Mouse (Mus musculus) testis, adult 2 months (tissue): ENCODE results near the gene Ralgapa2. TPM values are rescaled to one million over a fixed set of nuclear protein-coding genes. Genes with fewer than 3 reads are reported as not detected.
A peak's percentile ranks its signal among the peaks of the same experiment; 100 is the strongest.

ENCODE experiments used
- H3K27ac ChIP-seq: fragments of 200-500 bp; 2 replicates; pipeline ENCODE4 v1.5.1; 2012; ENCODE audit warnings: low read depth, low read length; ENCODE audit not compliant: control insufficient read depth, insufficient read depth
- H3K27me3 ChIP-seq: fragments of 200-500 bp; 2 replicates; pipeline ENCODE4 v1.6.1; 2012; ENCODE audit warnings: mild to moderate bottlenecking, low read length, moderate library complexity; ENCODE audit not compliant: control insufficient read depth, insufficient read depth
- H3K36me3 ChIP-seq: fragments of 200-500 bp; 2 replicates; pipeline ENCODE4 v1.6.1; 2012; ENCODE audit warnings: mild to moderate bottlenecking, low read length; ENCODE audit not compliant: control insufficient read depth, insufficient read depth
- H3K4me1 ChIP-seq: fragments of 200-500 bp; 2 replicates; pipeline ENCODE4 v1.6.1; 2012; ENCODE audit warnings: low read length; ENCODE audit not compliant: control insufficient read depth, insufficient read depth
- H3K4me3 ChIP-seq: fragments of 200-500 bp; 2 replicates; pipeline ENCODE4 v1.5.1; 2012; ENCODE audit warnings: low read depth, mild to moderate bottlenecking, low read length, moderate library complexity, mixed read lengths; ENCODE audit not compliant: control insufficient read depth
- CTCF ChIP-seq: fragments of 200-500 bp; IDR thresholded peaks from 2 replicates; pipeline ENCODE4 v1.5.1; 2012; ENCODE audit warnings: low read depth, mild to moderate bottlenecking, inconsistent platforms, low read length, moderate library complexity; ENCODE audit not compliant: control insufficient read depth, insufficient read depth, insufficient replicate concordance
- POLR2A ChIP-seq: fragments of 200-500 bp; IDR thresholded peaks from 2 replicates; pipeline ENCODE4 v1.6.1; 2012; ENCODE audit warnings: low read depth, mild to moderate bottlenecking, inconsistent platforms, low read length, moderate library complexity; ENCODE audit not compliant: control insufficient read depth
- polyA plus RNA-seq: library from polyadenylated mRNA; depleted of rRNA; stranded (reverse); fragments of >200 nt; gene quantifications from 2 replicates; pipeline ENCODE4 v1.2.3, GENCODE M21; 2012

The Ralgapa2 gene
- polyA plus RNA-seq, 1 experiment, result 8.8 TPM

DNA sequence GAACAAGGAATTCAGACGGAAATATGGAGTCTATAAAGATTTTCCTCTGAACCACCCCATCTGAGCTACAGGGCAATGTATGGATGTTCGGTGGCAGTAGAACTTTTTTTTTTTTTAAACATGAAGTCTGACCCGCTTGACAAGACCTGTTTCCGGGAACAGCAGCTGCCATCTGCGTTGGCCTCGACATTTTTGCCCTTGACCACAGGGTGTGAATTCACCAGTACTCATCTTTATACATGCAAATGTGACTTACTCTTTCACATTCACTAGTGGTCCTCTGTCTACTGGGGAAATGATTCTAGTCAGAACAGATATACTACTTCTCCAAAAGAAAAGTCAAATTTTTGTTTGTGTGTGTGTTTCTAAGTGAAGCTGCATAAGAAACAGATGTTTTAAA, 286.3 kb downstream of the Ralgapa2 start:
- H3K27me3 ChIP-seq, result peaks cover 4% of the 10 kb centered on the region
- no peak overlapping the region for H3K27ac ChIP-seq
- H3K36me3 ChIP-seq, result no peaks in the 10 kb centered on the region
- peaks cover 19% of the 10 kb centered on the region for H3K4me1 ChIP-seq
- no peak overlapping the region for H3K4me3 ChIP-seq
- TF ChIP-seq POLR2A, result no peak

DNA sequence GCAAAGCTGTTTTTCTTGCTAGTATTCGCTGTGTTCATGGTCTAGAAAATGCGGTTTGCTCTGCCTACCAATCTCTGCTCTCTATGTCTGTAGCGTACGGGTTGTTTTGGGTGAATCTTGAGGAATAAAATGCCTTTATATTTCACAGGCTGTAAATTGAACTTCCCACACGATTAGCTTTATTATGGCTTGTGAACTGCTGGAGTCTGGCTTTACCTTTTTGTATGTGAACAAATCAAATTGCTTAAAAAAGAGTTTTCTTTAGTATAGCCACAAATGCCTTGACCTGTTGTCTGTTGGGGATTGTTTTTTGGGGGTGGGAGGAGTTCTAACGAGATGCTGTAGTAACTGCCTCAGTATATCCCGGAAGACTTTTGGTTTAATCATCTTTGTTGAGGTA, 288.0 kb downstream of the Ralgapa2 start:
- H3K4me1 ChIP-seq, result peaks cover 26% of the 10 kb centered on the region
- H3K27ac ChIP-seq, result no peak overlapping the region

DNA sequence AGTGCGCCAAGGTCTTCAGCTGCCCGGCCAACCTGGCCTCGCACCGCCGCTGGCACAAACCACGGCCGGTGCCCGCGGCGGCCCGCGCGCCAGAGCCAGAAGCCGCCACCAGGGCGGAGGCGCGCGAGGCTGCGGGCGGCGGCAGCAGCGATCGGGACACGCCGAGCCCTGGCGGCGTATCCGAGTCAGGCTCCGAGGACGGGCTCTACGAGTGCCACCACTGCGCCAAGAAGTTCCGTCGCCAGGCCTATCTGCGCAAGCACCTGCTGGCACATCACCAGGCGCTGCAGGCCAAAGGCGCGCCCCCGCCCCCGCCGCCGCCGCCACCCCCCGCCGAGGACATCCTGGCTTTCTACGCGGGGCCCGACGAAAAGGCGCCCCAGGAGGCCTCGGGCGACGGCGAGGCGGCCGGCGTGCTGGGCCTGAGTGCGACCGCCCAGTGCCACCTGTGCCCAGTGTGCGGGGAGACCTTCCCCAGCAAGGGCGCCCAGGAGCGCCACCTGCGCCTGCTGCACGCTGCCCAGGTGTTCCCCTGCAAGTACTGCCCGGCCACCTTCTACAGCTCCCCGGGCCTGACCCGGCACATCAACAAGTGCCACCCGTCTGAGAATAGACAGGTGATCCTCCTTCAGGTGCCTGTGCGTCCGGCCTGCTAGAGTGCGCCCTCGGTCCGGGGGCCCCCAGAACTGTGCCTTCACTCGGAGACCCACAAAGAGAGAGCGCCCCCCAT, 288.8 kb downstream of the Ralgapa2 start:
- Histone ChIP-seq H3K27me3 (peaks cover 8% of the 10 kb centered on the region), H3K36me3 (no peaks in the 10 kb centered on the region), H3K27ac (no peak overlapping the region), H3K4me1 (peaks cover 31% of the 10 kb centered on the region), H3K4me3 (peak overlapping the region; percentile 72)
- TF ChIP-seq POLR2A (no peak), CTCF (no peak)

More for the DNA sequence above, 288.0 kb downstream of the Ralgapa2 start:
- Histone ChIP-seq H3K4me3 (no peak overlapping the region), H3K36me3 (no peaks in the 10 kb centered on the region), H3K27me3 (peaks cover 8% of the 10 kb centered on the region)
- TF ChIP-seq POLR2A (no peak), CTCF (no peak)

DNA sequence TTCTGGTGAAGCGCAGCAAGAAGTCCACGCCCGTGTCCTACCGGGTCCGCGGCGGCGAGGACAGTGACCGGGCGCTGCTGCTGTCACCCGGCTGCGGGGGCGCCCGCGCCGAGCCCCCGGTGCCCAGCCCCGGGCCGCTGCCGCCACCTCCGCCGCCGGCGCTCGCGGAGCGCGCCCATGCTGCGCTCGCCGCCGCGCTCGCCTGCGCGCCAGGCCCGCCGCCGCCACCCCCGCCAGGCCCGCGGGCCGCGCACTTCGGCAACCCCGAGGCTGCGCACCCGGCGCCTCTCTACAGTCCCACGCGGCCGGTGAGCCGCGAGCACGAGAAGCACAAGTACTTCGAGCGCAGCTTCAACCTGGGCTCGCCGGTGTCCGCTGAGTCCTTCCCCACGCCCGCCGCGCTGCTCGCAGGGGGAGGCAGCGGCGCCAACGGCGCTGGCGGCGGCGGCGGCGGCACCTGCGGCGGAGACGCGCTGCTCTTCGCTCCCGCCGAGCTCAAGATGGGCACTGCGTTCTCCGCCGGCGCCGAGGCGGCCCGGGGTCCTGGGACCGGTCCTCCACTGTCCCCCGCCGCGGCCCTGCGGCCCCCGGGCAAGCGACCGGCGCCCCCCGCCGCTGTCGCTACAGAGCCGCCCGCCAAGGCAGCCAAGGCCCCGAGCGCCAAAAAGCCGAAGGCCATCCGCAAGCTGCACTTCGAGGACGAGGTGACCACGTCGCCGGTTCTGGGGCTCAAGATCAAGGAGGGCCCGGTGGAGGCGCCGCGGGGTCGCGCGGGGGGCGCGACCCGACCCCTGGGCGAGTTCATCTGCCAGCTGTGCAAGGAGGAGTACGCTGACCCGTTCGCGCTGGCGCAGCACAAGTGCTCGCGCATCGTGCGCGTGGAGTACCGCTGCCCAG, 289.6 kb downstream of the Ralgapa2 start:
- peaks cover 8% of the 10 kb centered on the region for H3K27me3 ChIP-seq
- H3K4me1 ChIP-seq, result peaks cover 39% of the 10 kb centered on the region
- H3K36me3 ChIP-seq, result no peaks in the 10 kb centered on the region
- H3K27ac ChIP-seq, result no peak overlapping the region
- TF ChIP-seq CTCF (no peak), POLR2A (no peak)
- peak overlapping the region; percentile 72 for H3K4me3 ChIP-seq

DNA sequence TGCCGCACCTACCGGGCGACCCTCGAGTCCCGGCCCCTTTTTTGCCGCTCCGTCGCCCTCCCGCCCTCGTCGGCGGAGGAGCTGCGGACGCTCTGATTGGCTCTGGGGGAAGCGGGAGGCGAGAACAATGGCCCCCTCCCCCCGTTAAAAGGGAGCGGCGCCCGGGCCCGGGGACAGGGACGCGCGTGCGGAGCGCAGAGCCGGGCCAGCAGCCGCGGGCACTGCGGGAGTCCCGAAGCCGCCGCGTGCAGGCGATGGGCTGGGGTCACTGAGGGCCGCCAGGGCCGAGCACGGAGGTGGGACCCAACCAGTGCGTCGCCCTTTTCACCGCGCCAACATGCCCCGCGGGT, 290.2 kb downstream of the Ralgapa2 start:
- peaks cover 42% of the 10 kb centered on the region for H3K4me1 ChIP-seq
- peaks cover 8% of the 10 kb centered on the region for H3K27me3 ChIP-seq
- H3K27ac ChIP-seq, result no peak overlapping the region
- no peaks in the 10 kb centered on the region for H3K36me3 ChIP-seq
- TF ChIP-seq POLR2A (no peak), CTCF (no peak)
- peak overlapping the region; percentile 72 for H3K4me3 ChIP-seq

DNA sequence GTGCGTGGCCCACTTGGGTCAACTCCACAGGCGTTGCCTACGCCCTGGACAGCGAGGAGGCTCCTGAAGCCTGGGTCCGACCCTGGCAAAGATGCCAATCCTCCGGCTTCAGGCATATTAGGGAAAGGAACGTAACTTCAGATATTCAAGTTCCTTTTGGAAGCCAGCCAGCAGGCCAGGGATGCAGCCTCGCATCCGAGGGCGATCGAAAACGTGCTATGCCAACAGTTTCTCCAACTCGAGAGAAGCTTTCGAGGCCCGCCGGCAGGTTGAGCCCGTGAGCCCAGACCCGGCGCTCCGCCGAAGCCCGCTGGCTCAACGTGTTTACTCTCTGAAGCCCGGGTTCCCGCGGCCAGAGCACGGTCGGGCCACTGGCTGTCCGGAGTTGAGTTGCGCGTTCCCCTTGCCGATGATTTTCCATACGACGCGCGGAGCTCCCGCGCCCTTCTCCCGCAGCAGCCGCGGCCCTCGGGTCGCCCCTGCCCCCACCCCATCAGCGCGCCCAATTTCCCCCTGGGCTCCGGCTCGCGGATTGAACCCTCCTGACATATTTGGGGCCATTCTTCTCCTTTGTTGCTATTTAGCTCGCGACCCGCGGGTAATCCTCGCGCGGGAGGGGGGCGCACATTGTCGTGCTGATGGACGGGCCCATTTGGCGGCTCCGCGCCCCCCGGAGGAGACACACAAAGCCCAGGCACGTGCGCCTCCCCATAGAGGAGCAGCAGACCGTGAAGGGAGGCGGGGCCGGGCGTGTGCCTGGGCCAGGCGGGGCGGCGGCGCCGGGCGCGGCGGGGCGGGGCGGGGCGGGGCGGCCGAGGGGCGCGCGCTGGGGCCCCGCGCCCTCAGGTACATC, 290.8 kb downstream of the Ralgapa2 start, which contains the start of gene Insm1:
Gene Insm1, plus strand, starts transcription at position 846 of the 853 bp plus-strand sequence.
- Histone ChIP-seq H3K27ac (no peak within 1 kb of the TSS), H3K4me1 (peaks cover 42% of the 10 kb centered on the region), H3K27me3 (peaks cover 8% of the 10 kb centered on the region), H3K4me3 (peak within 1 kb of the TSS; percentile 72), H3K36me3 (no peaks in the 10 kb centered on the region)
- TF ChIP-seq POLR2A (no peak), CTCF (no peak)
